Mouse (Mus musculus) liver, adult 2 months (tissue): ENCODE data around the gene Atg16l2.

Source experiments
- CTCF ChIP-seq: fragments of 200-500 bp; IDR thresholded peaks from 2 replicates; pipeline ENCODE4 v1.5.1; 2011; ENCODE audit warnings: low read depth, low read length, control low read depth
- POLR2A ChIP-seq: fragments of 200-500 bp; IDR thresholded peaks from 2 replicates; pipeline ENCODE4 v1.6.1; 2011; ENCODE audit warnings: low read length, control low read depth; ENCODE audit not compliant: insufficient read depth; ENCODE audit errors: extremely low read depth

GRCm38 (mm10) chr7:101344892-101345291, 42.8 kb upstream of the Atg16l2 start:
- no peak for TF ChIP-seq POLR2A
- TF ChIP-seq CTCF: no peak
